Mouse (Mus musculus): ENCODE data around the gene Gfpt1. TPM values are rescaled to one million over a fixed set of nuclear protein-coding genes. Genes with fewer than 3 reads are reported as not detected.

The Gfpt1 gene
- polyA plus RNA-seq, 1 experiment = 0.03 TPM

GRCm38 (mm10) chr6:87119066-87119837 lies 76.6 kb downstream of the Gfpt1 start:
- H3K9me3 ChIP-seq (ENCODE audit: control insufficient read depth, low read length) = peaks cover 2% of the 10 kb centered on the region
- H3K36me3 ChIP-seq (ENCODE audit: control insufficient read depth) = no peaks in the 10 kb centered on the region
- peaks cover 7% of the 10 kb centered on the region for H3K4me1 ChIP-seq (ENCODE audit: control insufficient read depth)
- H3K4me3 ChIP-seq (replicated peaks) = no peak overlapping the region
- H3K27me3 ChIP-seq (ENCODE audit: control insufficient read depth) = no peaks in the 10 kb centered on the region; the same call in 1 of the 2 replicates
- TF ChIP-seq TAL1 (IDR thresholded peaks at IDR 0.05; ENCODE audit: low read length) = no peak
- TF ChIP-seq GATA1 (IDR thresholded peaks at IDR 0.05; ENCODE audit: low read length) = no peak

- H3K4me3 ChIP-seq (replicated peaks) = no peak overlapping the region
- no peaks in the 10 kb centered on the region for H3K36me3 ChIP-seq (ENCODE audit: control insufficient read depth)
- TF ChIP-seq GATA1 (IDR thresholded peaks at IDR 0.05; ENCODE audit: low read length) (no peak), TAL1 (IDR thresholded peaks at IDR 0.05; ENCODE audit: low read length) (no peak)
- H3K4me1 ChIP-seq (ENCODE audit: control insufficient read depth) = peaks cover 7% of the 10 kb centered on the region
- peaks cover 2% of the 10 kb centered on the region for H3K9me3 ChIP-seq (ENCODE audit: control insufficient read depth, low read length)
- H3K27me3 ChIP-seq (ENCODE audit: control insufficient read depth) = no peaks in the 10 kb centered on the region; the same call in 1 of the 2 replicates
Measured at GRCm38 (mm10) chr6:87119975-87120374, 77.3 kb downstream of the Gfpt1 start.

DNA sequence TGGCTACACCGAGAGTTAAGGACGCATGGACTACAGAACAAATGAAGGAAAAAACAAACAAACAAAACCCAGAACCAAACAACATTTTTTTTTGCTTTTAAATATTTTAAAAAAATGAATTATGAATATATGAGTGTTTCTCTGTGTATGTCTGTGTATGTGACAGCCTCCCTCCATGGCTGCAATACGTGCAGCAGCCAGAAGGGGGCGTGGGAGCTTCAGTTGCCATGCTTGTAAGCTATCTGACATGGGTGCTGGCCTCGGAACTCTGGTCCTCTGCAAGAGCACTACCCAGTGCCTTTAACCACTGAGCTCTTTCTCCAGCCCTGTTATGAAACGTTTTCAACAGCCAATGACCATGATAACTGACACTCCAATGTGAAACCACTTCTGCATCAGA lies 78.0 kb downstream of the Gfpt1 start:
- no peaks in the 10 kb centered on the region for H3K36me3 ChIP-seq (ENCODE audit: control insufficient read depth)
- H3K27me3 ChIP-seq (ENCODE audit: control insufficient read depth) = no peaks in the 10 kb centered on the region; the same call in 1 of the 2 replicates
- H3K4me1 ChIP-seq (ENCODE audit: control insufficient read depth) = peaks cover 7% of the 10 kb centered on the region
- TF ChIP-seq TAL1 (IDR thresholded peaks at IDR 0.05; ENCODE audit: low read length) (no peak), GATA1 (IDR thresholded peaks at IDR 0.05; ENCODE audit: low read length) (no peak)
- H3K4me3 ChIP-seq (replicated peaks) = no peak overlapping the region
- H3K9me3 ChIP-seq (ENCODE audit: control insufficient read depth, low read length) = peaks cover 2% of the 10 kb centered on the region

- H3K4me3 ChIP-seq (replicated peaks) = no peak overlapping the region
- H3K36me3 ChIP-seq (ENCODE audit: control insufficient read depth) = no peaks in the 10 kb centered on the region
- TF ChIP-seq TAL1 (IDR thresholded peaks at IDR 0.05; ENCODE audit: low read length) = no peak
- TF ChIP-seq GATA1 (IDR thresholded peaks at IDR 0.05; ENCODE audit: low read length) = no peak
- H3K27me3 ChIP-seq (ENCODE audit: control insufficient read depth) = no peaks in the 10 kb centered on the region
- peaks cover 7% of the 10 kb centered on the region for H3K4me1 ChIP-seq (ENCODE audit: control insufficient read depth)
- H3K9me3 ChIP-seq (ENCODE audit: control insufficient read depth, low read length) = peaks cover 2% of the 10 kb centered on the region
Measured at GRCm38 (mm10) chr6:87121961-87122360, 79.3 kb downstream of the Gfpt1 start.

DNA sequence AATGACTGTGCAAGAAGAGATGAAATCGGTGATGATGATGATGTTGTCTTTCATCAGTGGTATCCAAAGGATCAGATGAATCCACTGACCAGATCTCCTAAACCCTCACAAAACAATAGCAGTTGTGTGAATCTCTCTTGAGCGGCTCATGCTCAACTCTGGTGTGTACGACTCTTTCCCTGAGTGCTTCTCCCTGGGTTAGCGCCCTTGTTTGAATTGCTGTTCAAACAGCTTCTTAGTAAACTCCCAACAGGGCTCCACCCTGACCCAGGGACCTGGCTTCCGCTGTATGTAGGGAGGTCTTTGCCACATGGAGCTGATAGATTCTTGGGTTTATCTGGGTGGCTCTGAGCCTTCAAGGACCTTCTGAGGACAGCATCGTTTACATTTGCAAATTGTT lies 80.8 kb downstream of the Gfpt1 start:
- Histone ChIP-seq H3K4me1 (ENCODE audit: control insufficient read depth) (peaks cover 7% of the 10 kb centered on the region), H3K9me3 (ENCODE audit: control insufficient read depth, low read length) (peaks cover 2% of the 10 kb centered on the region), H3K4me3 (replicated peaks) (no peak overlapping the region), H3K27me3 (ENCODE audit: control insufficient read depth) (peaks cover 2% of the 10 kb centered on the region; the same call in 1 of the 2 replicates), H3K36me3 (ENCODE audit: control insufficient read depth) (no peaks in the 10 kb centered on the region)
- TF ChIP-seq GATA1 (IDR thresholded peaks at IDR 0.05; ENCODE audit: low read length) (no peak), TAL1 (IDR thresholded peaks at IDR 0.05; ENCODE audit: low read length) (no peak)

DNA sequence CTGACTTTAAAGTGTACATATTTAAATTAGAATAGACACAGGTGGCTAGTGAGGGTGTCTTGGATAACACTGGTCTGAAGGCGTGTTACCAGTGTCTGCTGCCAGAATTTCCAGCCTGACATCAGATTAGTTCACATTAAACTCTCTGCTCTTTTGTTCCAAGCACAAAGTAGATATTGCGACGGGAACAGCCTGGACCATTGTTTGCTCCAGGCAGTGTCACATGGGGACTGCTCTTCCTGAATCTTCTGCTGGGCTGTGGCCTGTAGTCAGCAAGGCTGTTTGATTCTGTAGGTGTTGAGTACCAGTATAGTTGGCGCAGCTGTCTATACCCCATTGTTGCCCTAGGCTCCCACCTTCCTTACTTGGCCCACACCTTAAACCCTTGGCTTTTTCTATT lies 81.3 kb downstream of the Gfpt1 start:
- Histone ChIP-seq H3K4me1 (ENCODE audit: control insufficient read depth) (peaks cover 7% of the 10 kb centered on the region), H3K4me3 (replicated peaks) (no peak overlapping the region), H3K36me3 (ENCODE audit: control insufficient read depth) (no peaks in the 10 kb centered on the region), H3K27me3 (ENCODE audit: control insufficient read depth) (peaks cover 2% of the 10 kb centered on the region; the same call in 1 of the 2 replicates), H3K9me3 (ENCODE audit: control insufficient read depth, low read length) (peaks cover 2% of the 10 kb centered on the region)
- TF ChIP-seq GATA1 (IDR thresholded peaks at IDR 0.05; ENCODE audit: low read length) = no peak
- TF ChIP-seq TAL1 (IDR thresholded peaks at IDR 0.05; ENCODE audit: low read length) = no peak

DNA sequence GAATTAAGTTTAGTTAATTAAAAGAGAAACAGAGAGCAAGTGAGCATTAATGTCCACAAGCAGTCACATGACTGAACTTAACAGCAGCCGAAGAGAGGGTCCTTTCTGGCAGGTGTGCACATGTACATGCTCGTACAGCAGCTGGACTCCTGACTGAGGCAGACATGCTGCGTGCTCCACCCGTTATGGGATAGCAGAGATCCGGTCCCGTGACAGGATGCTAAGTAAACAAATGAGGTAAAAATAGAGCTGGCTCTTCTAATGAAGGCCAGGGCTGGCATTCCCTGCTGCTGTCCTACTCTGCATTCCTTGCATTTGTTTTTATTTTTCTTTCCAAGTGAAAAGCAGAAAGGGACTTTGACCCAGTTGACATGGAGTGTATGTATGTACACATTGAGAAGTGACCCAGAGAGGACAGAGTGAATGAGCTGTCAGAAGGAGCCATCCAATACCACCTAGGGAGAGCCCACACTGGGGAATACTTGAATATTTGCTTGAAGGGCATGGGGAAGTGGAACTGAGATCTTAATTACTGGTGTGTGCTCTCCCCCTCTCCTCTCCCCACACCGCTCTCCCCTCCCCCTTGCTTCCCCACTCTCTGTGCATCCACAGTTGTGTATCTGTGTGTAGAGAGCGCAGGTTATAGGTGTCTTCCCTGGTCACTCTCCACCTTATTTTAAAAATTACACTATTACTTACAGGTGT lies 84.6 kb downstream of the Gfpt1 start:
- TF ChIP-seq GATA1 (IDR thresholded peaks at IDR 0.05; ENCODE audit: low read length) (no peak), TAL1 (IDR thresholded peaks at IDR 0.05; ENCODE audit: low read length) (no peak)
- peaks cover 7% of the 10 kb centered on the region for H3K9me3 ChIP-seq (ENCODE audit: control insufficient read depth, low read length)

DNA sequence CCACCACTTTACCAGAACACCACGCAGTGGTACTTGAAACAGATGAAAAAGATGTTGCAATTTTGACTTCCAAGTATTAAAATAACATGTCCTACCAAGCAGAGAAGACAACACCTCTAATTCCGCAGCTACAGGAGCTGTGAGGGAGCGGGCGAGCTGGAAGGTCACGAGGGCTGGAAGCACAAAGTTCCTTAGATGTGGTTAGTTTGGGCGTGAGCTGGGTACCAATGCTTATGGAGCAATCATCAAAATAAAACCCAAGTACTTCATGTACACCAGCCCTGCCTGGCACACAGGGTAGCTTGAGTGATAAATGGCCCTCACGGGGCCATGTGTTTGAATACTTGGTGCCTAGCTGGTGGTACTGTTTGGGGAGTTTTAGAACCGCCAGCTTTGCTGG lies 87.2 kb downstream of the Gfpt1 start:
- no peak for TF ChIP-seq GATA1 (IDR thresholded peaks at IDR 0.05; ENCODE audit: low read length)
- no peak for TF ChIP-seq TAL1 (IDR thresholded peaks at IDR 0.05; ENCODE audit: low read length)
- Histone ChIP-seq H3K36me3 (ENCODE audit: control insufficient read depth) (no peaks in the 10 kb centered on the region), H3K27me3 (ENCODE audit: control insufficient read depth) (peaks cover 2% of the 10 kb centered on the region; the same call in 1 of the 2 replicates), H3K4me1 (ENCODE audit: control insufficient read depth) (peaks cover 4% of the 10 kb centered on the region), H3K9me3 (ENCODE audit: control insufficient read depth, low read length) (peaks cover 7% of the 10 kb centered on the region), H3K4me3 (replicated peaks) (no peak overlapping the region)

More for the DNA sequence above, 84.6 kb downstream of the Gfpt1 start:
- Histone ChIP-seq H3K4me3 (replicated peaks) (no peak overlapping the region), H3K4me1 (ENCODE audit: control insufficient read depth) (no peaks in the 10 kb centered on the region), H3K27me3 (ENCODE audit: control insufficient read depth) (peaks cover 2% of the 10 kb centered on the region; the same call in 1 of the 2 replicates), H3K36me3 (ENCODE audit: control insufficient read depth) (no peaks in the 10 kb centered on the region)

- H3K27me3 ChIP-seq (ENCODE audit: control insufficient read depth) = peaks cover 2% of the 10 kb centered on the region; the same call in 1 of the 2 replicates
- TF ChIP-seq TAL1 (IDR thresholded peaks at IDR 0.05; ENCODE audit: low read length) = no peak
- no peak for TF ChIP-seq GATA1 (IDR thresholded peaks at IDR 0.05; ENCODE audit: low read length)
- peaks cover 4% of the 10 kb centered on the region for H3K4me1 ChIP-seq (ENCODE audit: control insufficient read depth)
- peaks cover 7% of the 10 kb centered on the region for H3K9me3 ChIP-seq (ENCODE audit: control insufficient read depth, low read length)
- H3K36me3 ChIP-seq (ENCODE audit: control insufficient read depth) = no peaks in the 10 kb centered on the region
- H3K4me3 ChIP-seq (replicated peaks) = no peak overlapping the region
Measured at GRCm38 (mm10) chr6:87130628-87131027, 88.0 kb downstream of the Gfpt1 start.

All from erythroblast, embryonic 14.5 days (primary cell).